Mouse (Mus musculus): Measurements from ENCODE around the gene Slc12a1. TPM values are rescaled to one million over a fixed set of nuclear protein-coding genes. Genes with fewer than 3 reads are reported as not detected.

Gene Slc12a1
- total and polyA plus RNA-seq, 3 experiments = 0.04 to 0.05 TPM; not detected in 1

- peaks cover 0 to 5% of the 10 kb centered on the region in 2 experiments; a peak in 2 of 4 replicates for H3K4me1 ChIP-seq (ENCODE audit: control insufficient read depth in 1 of 2, insufficient read depth in 2 of 2)
- no peak overlapping the region for H3K4me3 ChIP-seq (replicated peaks in 1 of 3; ENCODE audit: low read depth in 2 of 3, low read length in 2 of 3, poor library complexity in 1 of 3)
- H3K27me3 ChIP-seq (replicated peaks) = no peaks in the 10 kb centered on the region
- in situ Hi-C loops (cut with MboI; ENCODE audit: low pct_ligation_motif_present, low pct_unique_long_range_greater_than_20kb, low sequenced_read_pairs) = no loop called here
- H3K9me3 ChIP-seq (replicated peaks; ENCODE audit: low read length) = no peaks in the 10 kb centered on the region
- H3K79me2 ChIP-seq (replicated peaks; ENCODE audit: control insufficient read depth, extremely low read depth, insufficient read depth, poor library complexity, severe bottlenecking) = no peaks in the 10 kb centered on the region
- H3K36me3 ChIP-seq (replicated peaks in 1 of 2; ENCODE audit: control insufficient read depth in 1 of 2, insufficient read depth in 1 of 2, low read length in 1 of 2) = no peaks in the 10 kb centered on the region
- DNase-seq (ENCODE audit: extremely low read depth) = no peak
- TF ChIP-seq ETS1 (conservative IDR thresholded peaks at IDR 0.05; ENCODE audit: low read depth, low read length) (no peak), CHD2 (IDR thresholded peaks at IDR 0.05; ENCODE audit: low read length) (no peak), MEF2A (IDR thresholded peaks at IDR 0.05; ENCODE audit: borderline replicate concordance, low read depth, low read length) (no peak), MAZ (IDR thresholded peaks at IDR 0.05; ENCODE audit: low read depth, low read length) (no peak), TCF12 (IDR thresholded peaks at IDR 0.05; ENCODE audit: low read depth, low read length) (no peak), SMC3 (IDR thresholded peaks at IDR 0.05; ENCODE audit: low read depth, low read length) (no peak), RCOR1 (conservative IDR thresholded peaks at IDR 0.05; ENCODE audit: low read depth, low read length) (no peak), USF1 (IDR thresholded peaks at IDR 0.05; ENCODE audit: low read depth, low read length) (no peak)
- no peak overlapping the region for H3K4me2 ChIP-seq (ENCODE audit: insufficient read depth, low read depth, poor library complexity, severe bottlenecking)
- H3K9ac ChIP-seq (ENCODE audit: insufficient read depth, low read depth) = no peak overlapping the region
- dilution Hi-C loops (cut with MboI; ENCODE audit: extremely low pct_ligation_motif_present, extremely low pct_unique_long_range_greater_than_20kb, low sequenced_read_pairs) = no loop called here
- H3K27ac ChIP-seq (ENCODE audit: insufficient read depth, low read depth) = no peak overlapping the region
Measured at GRCm38 (mm10) chr2:125192905-125193304, 40.6 kb downstream of the Slc12a1 start.

- in situ Hi-C loops (cut with MboI; ENCODE audit: low pct_ligation_motif_present, low pct_unique_long_range_greater_than_20kb, low sequenced_read_pairs) (no loop called here), dilution Hi-C loops (cut with MboI; ENCODE audit: extremely low pct_ligation_motif_present, extremely low pct_unique_long_range_greater_than_20kb, low sequenced_read_pairs) (no loop called here)
- Histone ChIP-seq H3K9ac (ENCODE audit: insufficient read depth, low read depth) (no peak overlapping the region), H3K4me3 (replicated peaks in 1 of 3; ENCODE audit: low read depth in 2 of 3, low read length in 2 of 3, poor library complexity in 1 of 3) (no peak overlapping the region), H3K36me3 (replicated peaks in 1 of 2; ENCODE audit: control insufficient read depth in 1 of 2, insufficient read depth in 1 of 2, low read length in 1 of 2) (no peaks in the 10 kb centered on the region), H3K4me1 (ENCODE audit: control insufficient read depth in 1 of 2, insufficient read depth in 2 of 2) (peaks cover 0 to 5% of the 10 kb centered on the region in 2 experiments; a peak in 2 of 4 replicates), H3K4me2 (ENCODE audit: insufficient read depth, low read depth, poor library complexity, severe bottlenecking) (no peak overlapping the region), H3K27ac (ENCODE audit: insufficient read depth, low read depth) (no peak overlapping the region), H3K9me3 (replicated peaks; ENCODE audit: low read length) (no peaks in the 10 kb centered on the region), H3K27me3 (replicated peaks) (no peaks in the 10 kb centered on the region), H3K79me2 (replicated peaks; ENCODE audit: control insufficient read depth, extremely low read depth, insufficient read depth, poor library complexity, severe bottlenecking) (no peaks in the 10 kb centered on the region)
- DNase-seq (ENCODE audit: extremely low read depth) = no peak
- TF ChIP-seq SIN3A (IDR thresholded peaks at IDR 0.05; ENCODE audit: low read length) = no peak
- no peak for TF ChIP-seq ZKSCAN1 (IDR thresholded peaks at IDR 0.05; ENCODE audit: borderline replicate concordance, low read depth, low read length)
- no peak for TF ChIP-seq CHD2 (IDR thresholded peaks at IDR 0.05; ENCODE audit: low read length)
- no peak for TF ChIP-seq RAD21 (IDR thresholded peaks at IDR 0.05; ENCODE audit: low read depth, low read length)
- TF ChIP-seq HCFC1 (IDR thresholded peaks at IDR 0.05; ENCODE audit: low read depth, low read length) = no peak
- TF ChIP-seq E2F4 (IDR thresholded peaks at IDR 0.05; ENCODE audit: insufficient replicate concordance, low read depth, low read length) = no peak
- TF ChIP-seq MEF2A (IDR thresholded peaks at IDR 0.05; ENCODE audit: borderline replicate concordance, low read depth, low read length) = no peak
- no peak for TF ChIP-seq POLR2A (IDR thresholded peaks at IDR 0.05; ENCODE audit: low read depth, low read length)
- TF ChIP-seq POLR2AphosphoS2 (IDR thresholded peaks at IDR 0.05; ENCODE audit: low read depth, low read length) = no peak
- no peak for TF ChIP-seq USF1 (IDR thresholded peaks at IDR 0.05; ENCODE audit: low read depth, low read length)
- TF ChIP-seq USF2 (conservative IDR thresholded peaks at IDR 0.05; ENCODE audit: low read depth, low read length) = no peak
- no peak for TF ChIP-seq MYC (IDR thresholded peaks at IDR 0.05; ENCODE audit: low read depth, low read length)
- TF ChIP-seq JUN (IDR thresholded peaks at IDR 0.05; ENCODE audit: insufficient read depth, low read depth, low read length) = no peak
- TF ChIP-seq JUND (conservative IDR thresholded peaks at IDR 0.05; ENCODE audit: low read depth, low read length) = no peak
- TF ChIP-seq ELF1 (IDR thresholded peaks at IDR 0.05; ENCODE audit: low read depth, low read length) = no peak
- no peak for TF ChIP-seq NELFE (IDR thresholded peaks at IDR 0.05; ENCODE audit: low read depth, low read length)
- TF ChIP-seq TBP (conservative IDR thresholded peaks at IDR 0.05; ENCODE audit: low read depth, low read length) = no peak
Measured at GRCm38 (mm10) chr2:125196771-125197170, 44.5 kb downstream of the Slc12a1 start.

Measured in CH12.LX (cell line).